In genomic region chr1:38512258-38513081, GRCm38 (mm10) we compare ENCODE assay signal across 8 mouse cellular contexts.
DNase-seq lines count a peak whose midpoint lies in the region; ATAC-seq and TF ChIP-seq lines count a peak whose summit lies in the region.

No protein-coding gene starts in this region.

- no peak overlapping the region for H3K4me3 ChIP-seq in left cerebral cortex, adult 2 months

- peak; percentile 53; the same call in 1 of the 2 replicates for ATAC-seq in frontal cortex, adult (ENCODE audit: low TSS enrichment)

- TF ChIP-seq CTCF in left cerebral cortex, adult 2 months (IDR thresholded peaks at IDR 0.05) = no peak

- no peak for DNase-seq in frontal cortex, postnatal 14 days (ENCODE audit: low spot score in 2 of 2)
- peak; percentile 10 for DNase-seq in right cerebral cortex, adult 18-20 months
- no peak for DNase-seq in right cerebral cortex, postnatal 36 days (ENCODE audit: low spot score in 2 of 2)
- DNase-seq in layer of hippocampus, adult 9-11 months = peak; percentile 63
- peak; percentile 19 for DNase-seq in yolk sac, embryonic 10.5 days (ENCODE audit: low spot score)
- DNase-seq in left cerebral cortex, adult 2 months (ENCODE audit: extremely low spot score in 1 of 2, low spot score in 2 of 2) = no peak
- no peak for DNase-seq in left cerebral cortex, adult 8-10 months (ENCODE audit: low spot score in 2 of 2)

- intact Hi-C loops in left cerebral cortex, adult 2 months (cut with DNase I) = no loop called here

- no peak overlapping the region for H3K27ac ChIP-seq in left cerebral cortex, adult 2 months

Comparison
In these comparisons a context has a peak if more than half of its experiments do, and no peak if none do; other contexts are left out.
1. DNase-seq: peak in right cerebral cortex, adult 18-20 months (single experiment), layer of hippocampus, adult 9-11 months (single experiment) and yolk sac, embryonic 10.5 days (single experiment); none in frontal cortex, postnatal 14 days (0 of 2), right cerebral cortex, postnatal 36 days (0 of 2), left cerebral cortex, adult 2 months (0 of 2) and left cerebral cortex, adult 8-10 months (0 of 2).